Mouse (Mus musculus) hematopoietic stem cell, adult 5-6 weeks (primary cell): ENCODE results near the gene Tbc1d9b. TPM values are rescaled to one million over a fixed set of nuclear protein-coding genes. Genes with fewer than 3 reads are reported as not detected.

Experiments used
- ATAC-seq, 2 experiments: fragments of 125-278 bp in 1 of 2; replicated peaks in 1 of 2; 2 replicates each; pipeline ENCODE4 v1.8.0; 2016 to 2017; ENCODE audit warnings: inconsistent platforms in 2 of 2, mild to moderate bottlenecking in 2 of 2, moderate number of reproducible peaks in 2 of 2, low read depth in 1 of 2, moderate TSS enrichment in 1 of 2; ENCODE audit not compliant: low FRiP score in 2 of 2, poor library complexity in 2 of 2, severe bottlenecking in 2 of 2, insufficient read depth in 1 of 2, low TSS enrichment in 1 of 2
- total RNA-seq: library from RNA; stranded (forward); fragments of 172-1452, 232-1000 nt; gene quantifications from 2 replicates; pipeline ENCODE4 v1.2.3, GENCODE M21; 2017

Gene Tbc1d9b
- total RNA-seq, 1 experiment from 2014 or later = 89.9 TPM

- ATAC-seq = no peak
Measured at GRCm38 (mm10) chr11:50158346-50158745, 27.1 kb downstream of the Tbc1d9b start.

DNA sequence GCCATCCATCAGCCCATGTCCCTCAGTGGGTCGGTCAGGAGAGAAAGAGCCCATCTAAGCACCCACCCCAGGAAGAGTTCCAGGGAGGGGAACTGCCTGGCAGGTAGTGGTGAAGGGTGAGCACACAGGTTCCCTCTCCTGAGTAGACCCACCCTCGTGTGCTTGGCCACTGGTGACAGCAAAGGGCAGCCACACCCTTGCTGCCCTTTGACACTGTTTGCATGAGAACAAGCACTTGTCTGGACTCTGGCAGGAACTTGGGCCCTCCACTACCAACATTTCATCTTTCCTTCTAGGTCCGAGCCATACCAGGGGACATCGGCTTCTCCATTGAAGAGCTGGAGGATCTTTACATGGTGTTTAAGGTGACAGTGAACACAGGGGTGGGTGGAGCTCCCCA, 28.2 kb downstream of the Tbc1d9b start:
- ATAC-seq = no peak

DNA sequence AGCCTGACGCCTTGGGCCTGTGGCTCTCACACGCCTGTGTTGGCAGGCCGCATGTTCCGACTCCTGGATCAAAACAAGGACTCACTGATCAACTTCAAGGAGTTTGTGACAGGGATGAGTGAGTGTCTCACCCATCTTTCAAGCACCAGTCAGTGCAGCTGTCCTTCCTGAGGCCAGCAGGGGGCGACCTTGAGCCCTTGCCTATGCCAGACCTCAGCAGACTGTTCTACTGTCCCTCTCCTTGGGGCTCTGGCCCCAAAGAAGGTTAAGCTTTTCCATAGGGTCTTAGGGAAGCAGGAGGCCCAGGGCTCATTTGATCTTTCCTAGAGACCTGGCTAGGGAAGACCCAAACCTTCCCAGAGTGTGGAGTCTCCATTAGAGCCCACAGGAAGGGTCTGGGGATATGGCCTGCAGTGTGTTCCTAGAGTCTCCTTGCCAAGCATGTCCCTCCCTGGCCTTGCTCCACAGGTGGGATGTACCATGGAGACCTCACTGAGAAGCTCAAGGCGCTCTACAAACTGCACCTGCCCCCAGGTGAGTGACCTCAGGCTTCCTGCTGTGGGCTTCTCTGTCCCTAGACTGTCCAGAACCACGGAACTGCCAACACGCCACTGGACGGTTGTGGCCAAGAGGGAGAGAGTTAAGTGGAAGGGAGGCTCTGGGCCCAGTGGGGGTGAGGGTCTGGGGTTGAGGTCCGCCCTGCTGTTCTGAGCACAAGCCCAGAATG, 30.5 kb downstream of the Tbc1d9b start:
- peak; percentile 62 to 71; a peak in 2 of 4 replicates for ATAC-seq

GRCm38 (mm10) chr11:50162338-50163050, 31.3 kb downstream of the Tbc1d9b start:
- peak; percentile 9 to 43; a peak in 1 of 4 replicates for ATAC-seq

GRCm38 (mm10) chr11:50168352-50168751, 37.2 kb downstream of the Tbc1d9b start:
- ATAC-seq = no peak

DNA sequence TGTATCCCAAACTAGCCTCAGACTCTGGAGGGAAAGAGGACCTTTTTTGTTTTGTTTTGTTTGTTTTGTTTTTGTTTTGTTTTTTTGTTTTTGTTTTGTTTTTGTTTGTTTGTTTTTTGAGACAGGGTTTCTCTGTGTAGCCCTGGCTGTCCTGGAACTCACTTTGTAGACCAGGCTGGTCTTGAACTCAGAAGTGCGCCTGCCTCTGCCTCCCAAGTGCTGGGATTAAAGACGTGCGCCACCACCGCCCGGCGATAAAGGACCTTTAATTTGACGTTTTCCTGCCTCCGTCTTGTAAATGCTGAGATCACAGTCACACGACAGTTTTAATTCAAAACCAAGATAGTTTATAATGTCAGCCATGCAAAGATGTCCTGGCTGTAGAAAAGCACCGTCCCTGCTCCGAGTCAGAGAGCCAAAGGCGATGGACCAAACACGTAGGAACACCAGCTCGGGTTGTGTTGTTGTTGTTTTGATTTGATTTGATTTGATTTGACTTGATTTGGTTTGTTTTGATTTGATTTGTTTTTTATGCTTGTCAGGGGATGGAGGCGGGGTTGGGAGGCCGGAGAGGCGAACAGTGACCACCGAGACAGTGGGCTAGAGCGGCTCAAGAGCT, 43.0 kb downstream of the Tbc1d9b start, which contains the start of gene Mrnip:
Mrnip (plus strand) TSS at position 334 of the 619 bp plus-strand sequence.
- peak in 1 of 2 experiments; percentile 11; a peak in 1 of 4 replicates for ATAC-seq

GRCm38 (mm10) chr11:50174730-50175187, 43.6 kb downstream of the Tbc1d9b start:
- peak; percentile 99 to 100 for ATAC-seq

DNA sequence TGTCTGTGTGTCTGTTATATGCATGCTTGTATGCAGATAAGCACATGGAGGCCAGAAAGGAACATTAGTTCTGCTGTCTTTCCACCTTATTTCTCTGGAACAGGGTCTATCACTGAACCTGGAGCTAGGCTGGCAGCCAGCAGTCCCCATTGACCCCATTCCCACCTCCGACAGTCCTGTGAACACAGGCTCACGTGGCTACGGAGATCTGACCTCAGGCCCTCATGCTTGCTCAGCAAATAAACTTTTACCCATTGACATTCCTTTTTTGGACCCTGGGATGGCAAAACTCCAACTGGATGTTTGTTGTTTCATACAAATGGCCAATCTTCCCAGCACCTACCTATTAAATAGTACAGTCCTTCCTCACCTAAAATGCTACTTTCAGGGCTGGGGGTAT, 45.2 kb downstream of the Tbc1d9b start:
- ATAC-seq = no peak

DNA sequence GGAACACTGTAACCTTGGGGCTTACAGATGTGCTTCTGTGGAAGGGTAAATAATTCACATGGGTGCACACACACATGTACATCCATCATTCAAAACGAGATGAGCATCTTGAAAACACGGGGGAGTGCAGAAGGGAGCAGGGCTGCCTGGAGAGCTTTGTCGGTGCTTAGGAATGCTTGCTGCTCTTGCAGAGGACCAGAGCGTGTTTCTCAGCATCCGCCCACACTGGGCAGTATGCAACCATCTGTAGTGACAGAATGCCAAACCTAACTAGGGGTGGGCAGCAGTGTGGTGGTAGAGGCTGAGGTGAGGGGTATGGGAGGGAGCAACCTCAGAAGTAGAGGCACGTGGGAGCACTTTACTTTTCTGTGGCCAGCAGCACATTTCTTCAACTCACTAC, 45.9 kb downstream of the Tbc1d9b start:
- no peak for ATAC-seq

DNA sequence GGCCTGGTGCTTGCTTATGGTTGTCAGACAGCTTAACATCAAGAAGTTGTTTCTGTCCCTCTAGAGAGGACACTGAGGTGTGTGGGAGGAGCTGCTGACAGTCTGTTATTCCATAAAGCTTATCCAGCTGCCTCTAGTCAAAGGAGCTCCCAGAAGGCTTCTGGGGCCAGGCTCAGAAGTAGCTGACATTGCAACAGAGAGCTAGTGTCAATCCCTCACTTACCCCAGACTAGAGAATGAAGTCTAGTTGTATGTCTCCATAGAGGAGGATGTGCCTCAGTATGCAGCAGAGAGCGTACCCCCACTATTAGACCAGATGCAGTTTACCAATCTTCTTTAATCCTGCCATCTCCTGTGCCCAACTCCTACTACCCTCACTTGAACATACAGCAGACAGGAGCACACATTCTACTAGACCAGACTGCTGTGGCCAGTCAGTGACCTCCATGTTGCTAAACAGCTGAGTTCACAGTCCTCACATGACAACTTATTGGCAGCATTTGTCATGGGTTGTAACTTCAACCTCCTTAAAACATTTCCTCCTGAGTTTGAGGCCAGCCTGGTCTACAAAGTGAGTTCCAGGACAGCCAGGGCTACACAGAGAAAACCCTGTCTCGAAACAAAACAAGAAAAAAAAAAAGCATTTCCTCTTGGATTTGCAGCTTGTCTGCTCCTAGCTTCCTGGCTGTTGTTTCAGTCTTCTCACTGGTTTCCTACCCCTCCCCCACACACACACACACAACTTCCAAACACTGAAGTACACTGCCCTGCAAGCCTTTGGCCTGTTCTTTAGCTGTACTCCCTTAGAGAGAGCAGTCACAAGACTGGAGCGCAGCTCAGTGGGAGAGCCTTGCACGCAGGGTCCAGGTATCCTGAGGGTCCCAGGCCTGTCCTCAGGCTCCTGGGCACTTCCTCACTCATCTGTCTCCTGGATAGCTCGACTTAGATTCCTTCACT, 47.6 kb downstream of the Tbc1d9b start:
- no peak for ATAC-seq

GRCm38 (mm10) chr11:50180478-50181231, 49.5 kb downstream of the Tbc1d9b start:
- no peak for ATAC-seq

DNA sequence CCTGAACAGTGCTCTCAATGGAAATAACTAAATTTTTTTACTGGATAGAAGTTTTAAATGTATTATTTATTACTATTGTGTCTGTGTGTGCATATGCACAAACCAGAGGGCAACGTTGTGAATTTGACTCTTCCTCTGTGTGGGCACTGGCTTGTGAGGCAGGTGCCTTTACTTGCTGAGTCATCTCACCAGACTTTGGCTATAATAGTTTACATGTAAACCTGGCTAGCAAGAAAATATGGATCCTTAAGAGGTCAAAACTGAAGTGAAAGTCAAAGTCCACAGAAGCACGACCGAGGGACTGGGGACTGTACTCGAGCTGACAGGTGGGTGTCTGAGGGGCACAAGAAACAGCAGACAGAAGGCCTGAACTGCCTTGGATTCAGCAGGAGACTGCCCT, 51.5 kb downstream of the Tbc1d9b start:
- ATAC-seq = no peak

DNA sequence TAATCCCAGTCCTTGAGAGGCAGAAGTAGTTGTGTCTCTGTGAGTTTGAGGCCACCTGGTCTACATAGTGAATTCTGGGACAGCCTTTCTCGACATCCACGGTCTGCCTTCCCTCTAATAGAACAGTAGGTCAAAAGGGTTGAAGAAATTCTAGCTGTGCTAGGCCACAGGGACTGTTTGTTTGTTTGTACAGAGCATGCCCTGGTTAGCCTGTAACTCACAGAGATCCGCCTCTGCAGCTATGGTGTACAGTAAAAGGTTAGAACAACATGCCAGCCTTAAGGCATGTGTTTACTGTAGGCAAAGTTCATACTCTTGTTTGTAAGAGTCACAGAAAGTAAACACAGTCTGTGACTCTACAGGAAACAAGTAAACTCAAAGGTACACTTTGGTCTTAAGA, 53.6 kb downstream of the Tbc1d9b start:
- ATAC-seq = no peak

- no peak for ATAC-seq
Measured at GRCm38 (mm10) chr11:50188682-50189081, 57.5 kb downstream of the Tbc1d9b start.

DNA sequence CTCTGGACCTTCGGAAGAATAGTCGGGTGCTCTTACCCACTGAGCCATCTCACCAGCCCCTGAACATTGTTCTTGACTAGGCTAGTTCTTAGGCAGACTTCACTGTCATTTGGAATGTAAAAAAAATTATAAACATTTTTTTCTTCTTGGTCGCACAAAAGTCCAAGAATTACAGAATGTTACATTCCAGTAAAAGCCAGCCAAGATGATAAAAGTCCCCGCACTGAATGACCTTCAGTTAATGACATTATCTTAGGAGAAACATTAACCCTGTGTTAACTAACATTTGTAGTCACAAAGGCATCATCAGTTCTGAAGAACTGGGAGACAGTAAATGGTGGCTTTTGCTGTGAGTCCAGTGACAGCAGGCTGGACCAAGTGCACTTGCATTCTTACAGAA, 59.2 kb downstream of the Tbc1d9b start:
- no peak for ATAC-seq

GRCm38 (mm10) chr11:50192278-50192677, 61.1 kb downstream of the Tbc1d9b start:
- no peak for ATAC-seq
